Mouse (Mus musculus) small intestine, adult 2 months (tissue): ENCODE measurements at regions not wholly inside any gene's neighbourhood (a gene's known extent, or its start where the extent isn't known, plus 50 kb on each side); places are given as distances from the start of the nearest gene placed in this dataset.

Experiments used
- CTCF ChIP-seq: fragments of 200-500 bp; IDR thresholded peaks from 2 replicates; pipeline ENCODE4 v1.5.1; 2012; ENCODE audit warnings: low read depth, mild to moderate bottlenecking, control low read depth, inconsistent platforms, low read length, moderate library complexity, mixed read lengths; ENCODE audit not compliant: insufficient replicate concordance, insufficient read length; ENCODE audit errors: extremely low read depth
- POLR2A ChIP-seq: fragments of 200-500 bp; IDR thresholded peaks from 2 replicates; pipeline ENCODE4 v1.6.1; 2012; ENCODE audit warnings: low read depth, mild to moderate bottlenecking, control low read depth, inconsistent platforms, low read length, moderate library complexity

DNA sequence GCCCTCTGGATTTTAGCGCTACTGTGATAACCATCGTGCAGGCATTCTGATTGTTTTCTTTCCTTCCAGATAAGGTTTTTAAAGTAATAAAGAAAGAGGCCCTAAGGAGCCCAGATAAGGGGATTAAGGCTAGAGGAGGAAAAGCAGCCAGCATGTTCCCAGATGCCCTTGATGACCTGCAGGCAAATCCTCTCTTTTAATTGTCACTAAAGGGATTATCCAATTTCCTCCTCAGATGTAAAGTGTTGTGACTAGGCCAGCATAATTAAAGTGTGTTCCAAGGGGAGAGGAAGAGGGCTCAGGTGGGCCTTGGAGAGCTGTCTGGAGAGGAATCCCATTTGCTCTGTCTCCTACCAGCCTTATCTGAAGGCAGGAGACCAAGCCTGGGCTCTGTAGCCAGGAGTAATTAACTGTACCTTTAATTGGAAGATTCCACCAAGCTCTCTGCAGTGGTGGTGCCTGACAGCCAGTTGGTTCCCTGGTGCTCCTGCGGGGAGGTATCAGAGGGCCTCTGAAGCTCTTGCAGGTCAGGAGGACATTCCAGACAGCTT, 644.2 kb downstream of the Tbc1d22a start:
- TF ChIP-seq POLR2A (no peak), CTCF (no peak)
